Mouse (Mus musculus) ES-E14 (cell line): ENCODE measurements around the gene Kars. TPM values are rescaled to one million over a fixed set of nuclear protein-coding genes. Genes with fewer than 3 reads are reported as not detected.

Source experiments
- DNase-seq: peaks from one replicate; pipeline ENCODE4 v3.0.0-alpha.2; 2013; ENCODE audit warnings: low read depth, low spot score
- H3K27ac ChIP-seq: 2 replicates; pipeline ENCODE4 v1.5.1; 2012; ENCODE audit warnings: low read depth, mild to moderate bottlenecking, low read length, moderate library complexity, mixed read lengths; ENCODE audit not compliant: poor library complexity, insufficient read depth, severe bottlenecking
- H3K36me3 ChIP-seq: 2 replicates; pipeline ENCODE4 v1.6.1; 2012; ENCODE audit warnings: mild to moderate bottlenecking, low read length, moderate library complexity, mixed read lengths; ENCODE audit not compliant: control insufficient read depth, poor library complexity, insufficient read depth, severe bottlenecking
- H3K4me1 ChIP-seq, 2 experiments: fragments of 150-350 bp in 1 of 2; sonication (generic) in 1 of 2; 2 replicates each; pipeline ENCODE4 v1.6.1; 2012; ENCODE audit warnings: low read length in 2 of 2, mild to moderate bottlenecking in 1 of 2, mixed read lengths in 1 of 2; ENCODE audit not compliant: control insufficient read depth in 2 of 2, insufficient read depth in 2 of 2, poor library complexity in 1 of 2
- H3K4me3 ChIP-seq, 2 experiments: fragments of 150-350 bp in 1 of 2; sonication (generic) in 1 of 2; 2 replicates each; pipeline ENCODE4 v1.5.1; 2012; ENCODE audit warnings: low read length in 2 of 2, low read depth in 1 of 2, mild to moderate bottlenecking in 1 of 2, mixed read lengths in 1 of 2; ENCODE audit not compliant: insufficient read depth in 1 of 2, poor library complexity in 1 of 2, severe bottlenecking in 1 of 2
- H3K9ac ChIP-seq: 2 replicates; pipeline ENCODE4 v1.6.1; 2012; ENCODE audit warnings: low read depth, mild to moderate bottlenecking, low read length, mixed read lengths; ENCODE audit not compliant: poor library complexity, insufficient read depth, severe bottlenecking
- H3K9me3 ChIP-seq: fragments of 150-350 bp; sonication (generic); 2 replicates; pipeline ENCODE4 v1.6.1; 2012; ENCODE audit warnings: low read depth, mild to moderate bottlenecking, low read length; ENCODE audit not compliant: control insufficient read depth, insufficient read depth
- CHD2 ChIP-seq: IDR thresholded peaks from 2 replicates; pipeline ENCODE4 v1.6.1; 2014; ENCODE audit warnings: mild to moderate bottlenecking, low read depth, low read length, inconsistent platforms
- HCFC1 ChIP-seq: IDR thresholded peaks from 2 replicates; pipeline ENCODE4 v1.6.1; 2012; ENCODE audit warnings: low read length, inconsistent platforms, borderline replicate concordance; ENCODE audit not compliant: insufficient read depth
- MAFK ChIP-seq: IDR thresholded peaks from 2 replicates; pipeline ENCODE4 v1.6.1; 2014; ENCODE audit warnings: mild to moderate bottlenecking, low read depth, low read length, inconsistent platforms; ENCODE audit not compliant: insufficient read depth
- ZC3H11A ChIP-seq: IDR thresholded peaks from 2 replicates; pipeline ENCODE4 v1.6.1; 2012; ENCODE audit warnings: low read depth, mild to moderate bottlenecking, inconsistent platforms, low read length, borderline replicate concordance
- ZNF384 ChIP-seq: IDR thresholded peaks from 2 replicates; pipeline ENCODE4 v1.6.1; 2012; ENCODE audit warnings: low read depth, low read length, inconsistent platforms
- in situ Hi-C, 2 experiments: fragments of 600-800 bp; cut with MboI; formaldehyde crosslinking; loops; one replicate each; pipeline ENCODE4 v1.15.1; 2025; ENCODE audit warnings: low sequenced_read_pairs in 2 of 2, inconsistent platforms in 1 of 2; ENCODE audit not compliant: unreplicated experiment in 2 of 2
- total RNA-seq: library from RNA; depleted of rRNA; stranded (reverse); fragments of 300-350 nt; gene quantifications from 2 replicates; pipeline ENCODE4 v1.2.3, GENCODE M21; 2012; rRNA removed

Kars gene
- 218 and 267 TPM in 2 replicates for total RNA-seq

DNA sequence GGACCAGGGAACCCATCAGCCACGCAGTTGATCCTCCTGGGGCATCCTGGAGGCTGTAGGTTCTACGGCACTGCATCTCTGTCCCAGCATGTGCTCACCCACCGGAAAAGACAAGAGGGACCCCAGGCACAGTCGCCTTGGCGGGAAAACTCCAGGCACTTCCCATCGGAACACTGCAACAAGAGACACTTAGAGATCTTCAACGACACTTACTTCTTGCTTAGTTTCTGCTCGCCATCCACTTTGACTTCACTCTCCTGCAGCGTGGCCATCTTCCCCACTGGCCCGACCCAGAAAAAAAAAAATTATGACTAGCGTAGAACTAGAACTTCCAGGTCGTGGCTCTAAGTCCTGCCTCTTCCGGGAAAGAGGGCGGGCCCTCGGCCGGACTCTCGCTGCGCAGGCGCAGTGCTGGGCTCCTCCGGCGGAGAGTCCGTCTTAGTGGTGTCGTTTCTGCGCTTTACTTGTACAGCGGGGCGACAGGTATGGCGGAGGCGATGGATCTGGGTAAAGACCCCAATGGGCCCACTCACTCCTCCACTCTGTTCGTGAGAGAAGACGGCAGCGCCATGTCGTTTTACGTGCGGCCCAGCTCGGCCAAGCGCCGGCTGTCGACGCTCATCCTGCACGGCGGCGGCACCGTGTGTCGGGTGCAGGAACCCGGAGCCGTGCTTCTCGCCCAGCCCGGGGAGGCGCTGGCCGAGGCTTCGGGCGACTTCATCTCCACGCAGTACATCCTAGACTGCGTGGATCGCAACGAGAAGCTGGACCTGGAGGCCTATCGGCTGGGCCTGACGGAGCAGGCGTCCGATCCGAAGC lies at the start of gene Kars, which contains the start of gene Terf2ip:
Gene Kars, minus strand, starts transcription at position 327 of the 819 bp plus-strand sequence.
Gene Terf2ip, plus strand, starts transcription at position 402 of the 819 bp plus-strand sequence.
- TF ChIP-seq CHD2 (no peak), ZC3H11A (no peak), HCFC1 (0 out of 2 replicates have a peak, but pooled peaks have one; percentile 57), MAFK (no peak), ZNF384 (peak; percentile 96)
- Histone ChIP-seq H3K27ac (peak within 1 kb of the TSS; percentile 40; the same call in 1 of the 2 replicates), H3K36me3 (peaks cover 4% of the 10 kb centered on the region; the same call in 1 of the 2 replicates), H3K4me3 (peak within 1 kb of the TSS; percentile 89 to 93), H3K9me3 (no peaks in the 10 kb centered on the region), H3K4me1 (peaks cover 1 to 5% of the 10 kb centered on the region in 2 experiments; a peak in 2 of 4 replicates), H3K9ac (peak within 1 kb of the TSS; percentile 90)
- DNase-seq: peak; percentile 87
- in situ Hi-C loops: no loop called here

- H3K4me1 ChIP-seq: no peaks in the 10 kb centered on the region
- no peak overlapping the region for H3K9ac ChIP-seq
- no peak for DNase-seq
- TF ChIP-seq MAFK: no peak
- TF ChIP-seq HCFC1: no peak
- TF ChIP-seq CHD2: no peak
- TF ChIP-seq ZC3H11A: no peak
- no peak for TF ChIP-seq ZNF384
- H3K36me3 ChIP-seq: no peaks in the 10 kb centered on the region
- no peak overlapping the region for H3K27ac ChIP-seq
- in situ Hi-C loops: loop anchor here in 1 of 2 experiments (25.0 kb wide), 1 partner anchor 258 kb away; no protein-coding TSS in a partner anchor
- H3K9me3 ChIP-seq: no peaks in the 10 kb centered on the region
- H3K4me3 ChIP-seq: no peak overlapping the region
Observed at GRCm38 (mm10) chr8:112054456-112054855, 43.3 kb upstream of the Kars start.

- Histone ChIP-seq H3K9me3 (no peaks in the 10 kb centered on the region), H3K4me1 (no peaks in the 10 kb centered on the region), H3K36me3 (no peaks in the 10 kb centered on the region), H3K27ac (no peak overlapping the region), H3K4me3 (no peak overlapping the region), H3K9ac (no peak overlapping the region)
- in situ Hi-C loops: loop anchor here in 1 of 2 experiments (25.0 kb wide), 1 partner anchor 261 kb away; no protein-coding TSS in a partner anchor
- 0 out of 2 replicates have a peak, but pooled peaks have one; percentile 29 for TF ChIP-seq HCFC1
- TF ChIP-seq CHD2: no peak
- DNase-seq: no peak
Observed at GRCm38 (mm10) chr8:112051537-112051936, 40.4 kb upstream of the Kars start.

GRCm38 (mm10) chr8:112049984-112050383 lies 38.9 kb upstream of the Kars start:
- Histone ChIP-seq H3K36me3 (no peaks in the 10 kb centered on the region), H3K4me3 (no peak overlapping the region), H3K9ac (no peak overlapping the region), H3K9me3 (no peaks in the 10 kb centered on the region), H3K4me1 (no peaks in the 10 kb centered on the region), H3K27ac (no peak overlapping the region)
- DNase-seq: no peak
- in situ Hi-C loops: loop anchor here in 1 of 2 experiments (25.0 kb wide), 1 partner anchor 262 kb away; no protein-coding TSS in a partner anchor
- no peak for TF ChIP-seq ZNF384
- no peak for TF ChIP-seq MAFK
- no peak for TF ChIP-seq HCFC1
- TF ChIP-seq CHD2: no peak
- no peak for TF ChIP-seq ZC3H11A
